Mouse (Mus musculus): Measurements from ENCODE around the gene Ate1.
"Not testable (repeated sequence)": the region's sequence is repeated elsewhere in the genome, so short reads cannot be mapped to it uniquely, and the experiment has no call there.

Gene Ate1

DNA sequence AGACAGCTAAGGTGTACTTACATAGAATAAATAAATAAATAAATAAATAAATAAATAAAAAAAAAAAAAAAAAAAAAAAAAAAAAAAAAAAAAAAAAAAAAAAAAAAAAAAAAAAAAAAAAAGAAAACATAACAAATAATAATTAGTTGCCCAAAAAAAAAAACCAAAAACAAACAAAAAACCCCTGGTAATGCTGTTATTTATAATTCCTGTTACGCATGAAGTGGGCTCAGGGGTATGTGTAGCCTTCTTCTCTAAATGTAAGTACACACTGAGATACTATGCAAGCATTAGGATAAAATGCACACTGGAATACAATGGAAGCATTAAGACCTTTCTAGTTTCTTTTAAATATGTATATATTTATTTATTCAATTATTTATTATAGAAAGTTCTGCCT, 130.1 kb downstream of the Ate1 start:
- not testable (repeated sequence) for DNase-seq

DNA sequence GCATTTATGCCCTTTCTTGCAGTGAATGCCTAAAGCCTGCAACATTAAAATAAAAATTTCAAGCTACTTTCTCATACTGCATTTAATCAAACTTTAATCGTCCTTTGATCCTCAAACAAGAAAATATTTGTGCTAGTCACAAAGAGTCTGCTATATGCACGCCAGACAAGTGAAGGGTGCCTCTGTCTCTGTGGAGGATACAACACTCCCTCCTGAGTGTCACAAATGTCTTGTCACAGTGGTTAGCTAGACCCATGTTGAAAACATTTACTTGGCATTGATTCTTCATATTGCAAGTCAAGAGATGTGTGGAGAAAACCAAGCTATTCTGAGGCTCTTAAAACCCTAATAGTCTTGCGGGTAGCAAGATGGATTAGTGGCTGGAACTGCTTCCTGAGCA, 133.9 kb downstream of the Ate1 start:
- DNase-seq: no peak

DNA sequence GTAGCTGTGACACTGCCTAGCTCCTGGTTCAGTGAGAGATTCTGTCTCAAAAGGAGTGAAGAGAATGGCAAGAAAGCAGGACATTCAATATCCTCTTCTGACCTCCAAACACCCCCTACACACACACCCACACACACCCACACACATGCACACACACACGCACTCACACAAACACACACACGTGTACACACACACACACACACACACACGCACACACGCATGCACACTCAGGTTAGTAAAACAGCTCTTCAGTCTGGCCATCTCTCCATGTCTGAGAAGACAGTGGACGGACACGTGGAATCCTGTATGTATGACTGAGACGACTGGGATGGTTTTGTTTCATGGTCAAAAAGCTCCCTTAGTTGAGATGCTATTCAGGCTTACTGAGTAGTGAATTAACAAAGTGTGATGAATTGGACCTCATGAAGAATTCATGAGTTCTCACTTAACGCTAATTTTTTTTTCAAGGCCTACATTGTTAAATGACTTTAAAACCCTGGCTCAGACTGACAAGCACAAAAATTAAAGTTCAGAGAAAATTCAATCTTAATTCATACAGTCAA, 134.4 kb downstream of the Ate1 start:
- DNase-seq: no peak

DNA sequence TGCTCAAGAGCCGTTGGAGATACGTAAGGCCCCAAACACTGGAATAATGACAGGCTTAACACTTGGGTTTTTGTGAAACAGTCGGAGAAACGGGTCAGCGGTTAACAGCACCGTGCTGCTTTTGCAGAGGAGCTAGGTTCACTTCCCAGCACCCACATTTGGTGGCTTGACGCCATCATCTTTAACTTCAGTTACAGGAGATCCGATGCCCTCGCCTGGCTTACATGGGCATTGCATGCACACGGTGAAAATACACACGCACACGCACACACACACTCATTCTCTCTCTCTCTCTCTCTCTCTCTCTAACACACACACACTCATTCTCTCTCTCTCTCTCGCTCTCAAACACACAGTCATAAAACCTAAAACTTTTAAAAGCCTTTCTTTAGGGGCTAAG, 138.0 kb downstream of the Ate1 start:
- no peak for DNase-seq

DNA sequence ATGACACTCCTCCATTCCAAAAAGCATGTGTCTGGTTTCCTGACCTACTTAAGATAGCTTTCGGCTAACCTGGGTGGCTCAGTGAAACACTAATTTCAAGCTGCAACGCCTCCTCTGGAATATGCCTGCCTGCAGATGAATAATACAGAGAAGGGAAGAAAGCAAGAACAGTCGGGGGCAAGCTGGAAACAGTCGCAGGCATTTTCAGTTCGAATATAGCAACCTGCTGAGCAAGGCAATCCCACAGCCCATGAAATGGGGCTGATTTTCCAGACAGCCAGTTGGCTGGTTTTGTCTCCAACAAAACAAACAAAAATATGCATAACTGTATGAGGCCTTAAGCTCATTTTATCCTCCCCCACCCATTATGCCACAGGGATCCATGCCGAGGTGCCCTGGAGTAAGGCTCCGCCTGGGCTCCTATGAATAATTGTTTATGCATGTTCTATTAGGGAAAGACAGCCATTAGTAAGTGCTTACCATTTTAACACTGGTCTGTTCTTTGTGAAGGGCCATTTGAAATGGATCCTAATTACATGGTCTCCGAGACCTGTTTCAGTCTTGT, 138.7 kb downstream of the Ate1 start:
- DNase-seq: no peak

DNA sequence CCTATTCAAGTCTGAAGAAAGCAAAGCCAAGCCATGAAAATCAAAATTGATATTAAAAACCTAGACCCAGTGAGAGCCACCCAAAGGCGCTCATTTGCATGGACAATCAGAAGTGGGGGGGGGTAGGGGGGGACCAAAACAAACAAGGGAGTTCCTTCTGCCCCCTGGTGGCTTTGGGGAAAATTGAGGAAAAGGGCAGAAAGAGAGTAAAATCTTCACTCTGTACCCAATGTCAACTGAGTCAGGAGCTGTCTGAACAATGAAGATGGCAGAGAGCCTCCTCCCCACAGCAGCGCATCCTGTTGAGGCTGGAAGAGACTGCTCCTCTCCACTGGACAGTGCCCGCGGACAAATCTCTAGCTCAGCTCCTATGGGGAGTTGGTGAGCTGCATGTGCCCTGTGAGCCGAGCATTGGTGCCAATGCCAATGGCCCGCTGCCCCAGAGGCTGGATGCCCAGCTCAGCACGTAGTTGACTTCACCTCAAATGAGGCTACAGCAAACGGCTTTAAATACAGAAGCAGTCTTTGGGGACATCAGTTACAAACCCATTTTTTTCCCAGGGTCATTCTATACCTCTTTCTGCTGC, 139.3 kb downstream of the Ate1 start:
- no peak for DNase-seq

DNA sequence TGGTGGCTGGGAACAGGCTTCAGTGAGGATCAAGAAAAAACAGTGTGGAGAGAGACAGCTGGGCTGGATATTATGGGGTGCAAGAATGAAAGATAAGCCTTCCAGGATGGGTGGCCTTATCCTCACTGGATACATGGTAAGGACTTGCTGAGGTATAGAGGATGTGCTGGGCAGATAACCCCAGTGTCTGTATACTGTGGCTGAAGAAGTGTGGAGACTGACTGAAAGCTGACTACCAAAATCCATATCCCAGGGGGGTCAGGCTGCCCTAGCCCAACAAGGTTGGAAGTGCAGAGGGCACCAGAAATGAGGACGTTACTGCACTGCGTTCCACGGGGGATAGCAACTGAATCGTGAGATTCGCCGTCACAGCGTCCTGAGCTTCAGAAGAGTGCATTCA, 139.8 kb downstream of the Ate1 start:
- DNase-seq: no peak

DNA sequence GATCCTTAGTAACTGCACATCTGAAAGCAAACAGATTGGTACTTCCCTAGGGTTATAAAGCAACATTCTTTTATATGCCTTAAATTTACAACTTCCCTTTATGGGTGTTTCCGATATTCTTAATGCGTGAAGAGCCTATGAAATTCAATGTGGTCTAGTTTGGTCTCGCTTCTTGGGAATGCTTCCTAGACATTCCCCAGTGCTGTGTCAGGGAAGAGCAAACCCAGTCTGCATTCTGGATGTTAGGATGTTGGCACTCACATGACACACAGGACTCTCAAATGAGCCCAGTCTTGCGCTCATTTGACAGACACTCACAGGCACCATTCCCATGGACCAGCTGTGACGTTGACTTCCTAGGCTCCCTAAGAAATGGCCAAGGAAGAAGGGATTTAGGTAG, 140.3 kb downstream of the Ate1 start:
- no peak for DNase-seq

DNA sequence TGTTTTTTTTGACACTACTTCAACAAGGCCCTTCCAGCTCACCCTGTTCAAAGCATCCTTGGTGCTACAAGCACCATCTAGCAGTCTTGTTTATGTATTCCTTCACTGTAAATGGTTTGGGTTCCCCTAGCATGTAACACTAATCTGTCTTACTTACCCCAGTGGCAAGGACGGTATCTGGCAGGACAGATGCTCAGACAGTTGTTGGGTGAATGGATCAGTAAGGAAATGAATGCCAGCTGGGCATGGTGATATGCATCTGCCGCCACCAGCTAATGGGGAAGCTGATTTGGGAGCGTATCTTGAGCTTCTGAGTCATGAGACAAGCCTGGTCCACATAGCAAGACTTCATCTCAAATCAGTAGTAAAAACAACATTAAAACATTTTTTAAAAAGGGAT, 141.9 kb downstream of the Ate1 start:
- DNase-seq: no peak

DNA sequence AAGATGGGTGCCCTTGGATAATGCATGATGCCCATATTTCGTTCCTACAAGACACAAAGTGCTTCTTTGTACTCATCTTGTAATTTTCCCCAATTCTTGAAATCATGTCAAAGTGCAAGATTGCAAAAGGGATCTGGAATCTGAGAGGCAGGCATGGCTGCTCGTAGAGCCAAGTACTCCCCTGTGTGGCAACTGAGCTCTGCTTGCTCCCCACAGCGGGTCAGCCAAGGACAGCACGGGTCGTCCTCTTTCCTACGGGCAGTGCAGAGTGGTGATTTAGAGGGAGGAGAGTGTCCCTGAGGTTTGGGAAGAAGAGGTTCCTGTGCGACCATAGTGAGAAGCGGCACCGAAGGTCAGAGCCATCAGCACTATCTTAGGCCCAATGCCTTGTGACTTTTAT, 145.9 kb downstream of the Ate1 start:
- DNase-seq: no peak

DNA sequence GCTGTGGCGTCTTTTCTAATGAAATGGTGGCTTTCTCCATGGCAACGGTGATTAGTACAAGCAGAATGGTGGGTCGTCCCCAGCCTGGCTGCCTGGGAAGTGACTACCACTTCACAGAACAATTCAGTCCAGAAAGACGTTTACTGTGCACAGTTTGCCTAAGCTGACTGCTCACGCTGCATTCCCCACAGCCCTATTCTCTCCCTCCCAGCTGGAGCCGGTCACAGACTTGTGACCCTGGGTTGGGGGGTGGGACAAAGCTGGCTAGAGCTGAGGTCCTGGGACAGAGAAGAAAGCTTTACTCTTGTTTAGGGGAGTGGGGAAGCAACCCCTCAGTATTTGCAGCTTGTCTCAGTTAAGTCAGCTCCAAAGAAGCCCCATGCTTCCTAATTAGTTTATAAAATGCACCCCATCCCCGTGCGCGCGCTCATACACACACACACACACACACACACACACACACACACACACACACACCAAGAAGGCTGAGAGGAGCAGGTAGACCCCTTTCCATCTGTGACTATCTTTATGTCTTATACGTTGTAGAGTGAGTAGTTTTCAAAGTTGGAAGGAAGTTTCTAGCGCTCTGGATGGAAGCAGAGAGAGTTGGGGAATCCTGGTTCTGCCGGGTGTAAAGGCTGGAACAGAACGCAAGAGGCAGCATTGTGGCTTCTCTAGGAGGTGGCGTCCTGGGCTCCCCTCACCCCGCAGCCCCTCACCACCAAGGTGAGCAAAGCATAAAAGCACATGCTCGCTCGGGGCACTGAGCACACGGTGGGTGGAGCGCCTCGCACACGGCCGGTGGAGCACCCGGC, 151.1 kb downstream of the Ate1 start:
- DNase-seq: no peak

DNA sequence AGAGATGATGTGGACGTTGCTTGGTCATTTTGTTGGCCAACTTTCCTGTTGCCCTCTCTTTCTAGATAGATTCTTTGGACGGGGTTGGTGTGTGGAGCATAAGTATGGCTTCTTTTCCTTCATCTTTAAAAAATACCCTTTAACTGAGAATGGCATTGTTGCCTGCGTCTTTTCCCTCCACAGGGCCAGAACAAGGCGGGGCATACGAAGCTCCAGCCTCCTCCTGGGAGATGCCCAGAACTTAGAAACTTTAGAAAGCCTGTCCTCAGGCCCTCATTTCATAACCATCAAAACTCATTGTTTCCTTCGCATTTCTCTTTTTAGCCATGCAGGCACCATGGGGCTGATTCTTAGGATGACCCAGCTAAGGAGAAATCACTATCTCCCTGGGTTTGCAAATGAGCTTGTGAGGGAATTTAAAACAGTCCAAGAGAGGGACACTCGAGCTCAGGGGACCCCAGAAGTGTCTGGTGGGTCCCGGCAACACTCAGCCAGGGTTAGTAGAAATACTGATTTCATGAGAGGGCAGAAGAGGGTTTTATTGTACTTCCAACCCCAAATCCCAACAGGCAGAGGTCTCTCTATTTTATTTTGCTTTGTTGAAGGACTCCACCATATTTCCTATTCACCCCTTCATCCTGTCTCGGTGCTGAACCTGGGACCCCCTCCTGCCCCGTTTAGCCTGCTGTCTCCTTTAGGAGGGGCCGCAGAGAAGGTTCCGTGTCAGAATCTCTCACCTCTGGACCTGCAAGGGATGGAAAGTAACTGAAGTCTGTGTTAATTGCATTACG, 151.9 kb downstream of the Ate1 start:
- no peak for DNase-seq

DNA sequence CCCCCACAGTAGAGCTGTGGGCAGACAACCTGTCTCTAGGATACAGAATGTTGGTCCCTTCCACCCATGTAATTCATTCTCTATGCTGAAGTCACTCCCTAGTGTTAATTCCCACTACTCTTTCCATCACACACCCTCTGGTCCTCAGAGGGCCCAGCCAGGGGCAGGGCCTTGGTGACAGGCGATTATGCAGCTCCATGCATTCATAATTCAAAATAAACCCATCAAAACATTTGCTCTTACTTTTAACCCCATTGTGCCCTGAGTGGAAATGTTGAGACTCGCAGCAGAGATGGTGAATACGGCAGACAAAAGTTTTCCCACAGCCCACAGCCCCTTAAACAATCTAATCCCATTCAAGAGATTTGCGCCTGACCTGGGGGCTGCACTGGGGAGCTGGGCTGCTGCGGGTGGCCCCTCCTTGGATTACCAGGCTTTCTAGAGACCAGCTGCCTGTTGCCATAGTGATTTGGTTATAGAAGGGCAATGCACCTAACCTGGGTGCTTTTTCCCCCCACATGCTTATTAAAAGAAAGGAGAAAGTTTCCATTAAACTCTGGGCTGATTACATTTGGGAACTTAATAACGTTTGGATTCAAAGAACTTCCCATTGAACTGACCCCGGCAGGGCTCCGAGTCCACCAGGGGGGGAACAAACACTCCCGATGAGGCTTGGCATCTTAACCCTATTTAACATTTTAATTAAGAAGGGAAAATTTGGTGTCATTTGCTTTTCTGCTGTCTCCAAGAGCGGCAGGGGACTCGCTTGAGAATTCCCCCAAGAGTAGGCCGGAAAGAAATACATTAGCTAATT, 152.7 kb downstream of the Ate1 start:
- DNase-seq: no peak

DNA sequence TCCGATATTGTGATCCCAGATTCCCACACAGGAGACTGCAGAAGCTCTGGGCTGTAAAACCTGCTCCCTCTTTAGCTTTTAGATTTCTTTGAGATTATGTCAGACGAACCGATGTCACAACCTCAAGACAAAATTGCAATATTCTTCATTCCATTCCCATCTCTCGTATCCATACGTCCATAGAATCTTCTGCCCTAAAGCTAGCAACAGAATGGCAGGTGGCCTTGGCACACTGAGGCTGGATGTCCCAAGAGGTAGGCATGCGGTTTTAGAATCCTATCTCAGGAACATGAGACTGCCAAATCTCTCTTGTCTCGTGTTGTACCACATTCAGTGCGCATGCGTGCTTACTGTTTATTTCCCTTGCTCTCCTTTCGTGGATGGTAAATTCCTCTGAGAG, 154.5 kb downstream of the Ate1 start:
- DNase-seq: no peak

Data from liver (tissue).